Mouse (Mus musculus) lung, embryonic 14.5 days (tissue): ENCODE data around the gene Crlf1. TPM values are rescaled to one million over a fixed set of nuclear protein-coding genes. Genes with fewer than 3 reads are reported as not detected.

ENCODE experiments used
- ATAC-seq: fragments of 200-750 bp; cut with Nextera tagmentation; 2 replicates; pipeline ENCODE4 v1.8.0; 2017; ENCODE audit warnings: mild to moderate bottlenecking, moderate TSS enrichment, moderate library complexity; ENCODE audit not compliant: insufficient read depth
- DNase-seq: peaks from one replicate; pipeline ENCODE4 v3.0.0-alpha.2; 2015
- H3K27ac ChIP-seq: fragments of 300-500 bp; sonication (generic); 2 replicates; pipeline ENCODE4 v1.5.1; 2014; ENCODE audit warnings: low read depth, mild to moderate bottlenecking, moderate library complexity
- H3K27me3 ChIP-seq: fragments of 300-500 bp; sonication (generic); 2 replicates; pipeline ENCODE4 v1.6.1; 2014; ENCODE audit warnings: low read length, control low read depth; ENCODE audit not compliant: insufficient read depth
- H3K36me3 ChIP-seq: fragments of 300-500 bp; sonication (generic); 2 replicates; pipeline ENCODE4 v1.6.1; 2014; ENCODE audit warnings: control low read depth; ENCODE audit not compliant: insufficient read depth
- H3K4me1 ChIP-seq: fragments of 300-500 bp; sonication (generic); 2 replicates; pipeline ENCODE4 v1.6.1; 2014; ENCODE audit warnings: antibody characterized with exemption, control low read depth; ENCODE audit not compliant: insufficient read depth
- H3K4me2 ChIP-seq: fragments of 300-500 bp; sonication (generic); 2 replicates; pipeline ENCODE4 v1.6.1; 2014; ENCODE audit warnings: mild to moderate bottlenecking
- H3K4me3 ChIP-seq: fragments of 300-500 bp; sonication (generic); 2 replicates; pipeline ENCODE4 v1.5.1; 2014; ENCODE audit warnings: low read depth, low read length
- H3K9ac ChIP-seq: fragments of 300-500 bp; sonication (generic); 2 replicates; pipeline ENCODE4 v1.6.1; 2014
- H3K9me3 ChIP-seq: fragments of 300-500 bp; sonication (generic); 2 replicates; pipeline ENCODE4 v1.6.1; 2016; ENCODE audit warnings: low read depth, low read length, control low read depth
- CTCF ChIP-seq: IDR thresholded peaks from 2 replicates; pipeline ENCODE4 v1.5.1; 2016; ENCODE audit warnings: antibody characterized with exemption, low read depth
- WGBS: fragments of 180-500 bp; shearing (Covaris S2); extraction: QIAGEN DNeasy Blood & Tissue Kit; methylation state at CpG from one replicate; pipeline ENCODE4 v1.1.7; 2014; 5-methylcytosine and 5-hydroxymethylcytosine counted together
- polyA plus RNA-seq: library from polyadenylated mRNA; unstranded; fragments of >200 nt; fragmentation: Nextera tagmentation; extraction: Ambion mirVana; gene quantifications from 2 replicates; pipeline ENCODE4 v1.2.1, GENCODE M21; 2014

The Crlf1 gene
- polyA plus RNA-seq, 1 experiment from 2014 or later = 165 TPM

- Histone ChIP-seq H3K27ac (no peak overlapping the region), H3K4me3 (no peak overlapping the region), H3K27me3 (no peaks in the 10 kb centered on the region), H3K9ac (no peak overlapping the region), H3K36me3 (no peaks in the 10 kb centered on the region), H3K4me2 (no peak overlapping the region), H3K4me1 (no peaks in the 10 kb centered on the region), H3K9me3 (no peaks in the 10 kb centered on the region)
- 92% methylated on average over 8 of the region's 8 CpGs for WGBS
- DNase-seq (no peak), ATAC-seq (no peak)
- TF ChIP-seq CTCF = no peak
Measured at GRCm38 (mm10) chr8:70462516-70462813, 30.5 kb upstream of the Crlf1 start.

- no peak overlapping the region for H3K9ac ChIP-seq
- H3K4me3 ChIP-seq = no peak overlapping the region
- DNase-seq (no peak), ATAC-seq (no peak)
- H3K27ac ChIP-seq = no peak overlapping the region
- no peaks in the 10 kb centered on the region for H3K27me3 ChIP-seq
- TF ChIP-seq CTCF = no peak
- no peaks in the 10 kb centered on the region for H3K9me3 ChIP-seq
- WGBS = 71% methylated on average over 4 of the region's 4 CpGs
- H3K4me2 ChIP-seq = no peak overlapping the region
- H3K4me1 ChIP-seq = no peaks in the 10 kb centered on the region
- H3K36me3 ChIP-seq = no peaks in the 10 kb centered on the region
Measured at GRCm38 (mm10) chr8:70463306-70463705, 29.7 kb upstream of the Crlf1 start.

DNA sequence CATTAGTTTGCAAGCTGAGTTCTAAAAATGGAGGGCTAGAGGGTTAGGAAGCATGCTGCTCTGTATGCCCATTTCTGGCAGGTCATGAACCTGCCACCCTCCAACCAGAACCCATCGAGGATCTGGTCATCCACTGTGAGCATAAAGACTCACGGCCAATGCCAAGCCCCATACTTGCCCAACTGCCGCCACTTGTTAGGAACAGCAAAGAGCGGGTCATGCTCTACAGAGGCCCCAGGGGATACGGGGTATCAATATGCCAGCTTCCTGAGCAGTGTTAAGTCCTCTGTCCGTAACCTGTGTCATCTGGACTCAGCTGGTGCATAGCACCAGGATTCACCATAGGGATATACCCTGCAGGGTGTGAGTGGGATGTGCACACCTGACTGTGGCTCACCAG, 28.8 kb upstream of the Crlf1 start:
- H3K9me3 ChIP-seq = no peaks in the 10 kb centered on the region
- H3K4me2 ChIP-seq = no peak overlapping the region
- WGBS = 85% methylated on average over 6 of the region's 6 CpGs
- no peak overlapping the region for H3K4me3 ChIP-seq
- ATAC-seq (no peak), DNase-seq (no peak)
- TF ChIP-seq CTCF = no peak
- no peak overlapping the region for H3K9ac ChIP-seq
- no peak overlapping the region for H3K27ac ChIP-seq
- H3K4me1 ChIP-seq = no peaks in the 10 kb centered on the region
- no peaks in the 10 kb centered on the region for H3K36me3 ChIP-seq
- no peaks in the 10 kb centered on the region for H3K27me3 ChIP-seq

DNA sequence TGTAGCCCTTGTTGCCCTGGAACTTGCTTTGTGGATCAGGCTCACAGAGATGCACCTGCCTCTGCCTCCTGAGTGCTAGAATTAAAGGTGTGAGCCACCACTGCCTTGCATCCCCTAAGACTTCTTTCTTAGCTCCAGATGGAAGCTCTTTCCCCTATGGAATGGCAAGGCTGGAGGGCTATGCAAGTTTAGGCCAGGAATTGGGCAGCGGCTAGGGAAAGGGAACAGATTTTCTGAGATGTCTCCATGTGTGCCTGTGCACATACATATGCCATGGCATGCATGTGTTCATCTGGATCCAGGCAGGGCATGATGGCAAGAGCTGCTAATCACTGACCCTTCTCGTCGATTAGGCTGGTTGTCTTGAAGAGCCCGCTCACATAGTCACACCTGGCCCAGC, 27.3 kb upstream of the Crlf1 start:
- Histone ChIP-seq H3K9me3 (no peaks in the 10 kb centered on the region), H3K27me3 (no peaks in the 10 kb centered on the region), H3K27ac (no peak overlapping the region), H3K4me2 (no peak overlapping the region), H3K9ac (no peak overlapping the region), H3K4me1 (0 out of 2 replicates have a peak, but pooled peaks cover 3% of the 10 kb centered on the region), H3K4me3 (no peak overlapping the region), H3K36me3 (no peaks in the 10 kb centered on the region)
- ATAC-seq (no peak), DNase-seq (no peak)
- 91% methylated on average over 4 of the region's 4 CpGs for WGBS
- TF ChIP-seq CTCF = no peak

GRCm38 (mm10) chr8:70466305-70466704, 26.7 kb upstream of the Crlf1 start:
- no peak overlapping the region for H3K27ac ChIP-seq
- no peak for DNase-seq
- no peak overlapping the region for H3K4me2 ChIP-seq
- ATAC-seq = no peak
- H3K4me1 ChIP-seq = 0 out of 2 replicates have a peak, but pooled peaks cover 3% of the 10 kb centered on the region
- no peak overlapping the region for H3K4me3 ChIP-seq
- no peaks in the 10 kb centered on the region for H3K27me3 ChIP-seq
- no peak for TF ChIP-seq CTCF
- no peaks in the 10 kb centered on the region for H3K36me3 ChIP-seq
- H3K9me3 ChIP-seq = no peaks in the 10 kb centered on the region
- H3K9ac ChIP-seq = no peak overlapping the region
- WGBS = 85% methylated on average over 4 of the region's 4 CpGs

GRCm38 (mm10) chr8:70466771-70467170, 26.2 kb upstream of the Crlf1 start:
- no peak for DNase-seq
- Histone ChIP-seq H3K36me3 (no peaks in the 10 kb centered on the region), H3K9me3 (no peaks in the 10 kb centered on the region), H3K27ac (no peak overlapping the region), H3K4me2 (no peak overlapping the region), H3K4me3 (no peak overlapping the region), H3K9ac (no peak overlapping the region), H3K27me3 (no peaks in the 10 kb centered on the region), H3K4me1 (0 out of 2 replicates have a peak, but pooled peaks cover 3% of the 10 kb centered on the region)
- no peak for TF ChIP-seq CTCF
- WGBS = 45% methylated on average over 11 of the region's 11 CpGs
- no peak for ATAC-seq

- WGBS = 59% methylated on average over 5 of the region's 5 CpGs
- H3K4me1 ChIP-seq = 0 out of 2 replicates have a peak, but pooled peaks cover 3% of the 10 kb centered on the region
- no peak overlapping the region for H3K9ac ChIP-seq
Measured at GRCm38 (mm10) chr8:70467229-70467725, 25.7 kb upstream of the Crlf1 start.

GRCm38 (mm10) chr8:70467907-70468306, 25.1 kb upstream of the Crlf1 start:
- no peaks in the 10 kb centered on the region for H3K27me3 ChIP-seq
- H3K4me2 ChIP-seq = no peak overlapping the region
- H3K9ac ChIP-seq = no peak overlapping the region
- H3K4me1 ChIP-seq = 0 out of 2 replicates have a peak, but pooled peaks cover 3% of the 10 kb centered on the region
- H3K4me3 ChIP-seq = no peak overlapping the region
- H3K27ac ChIP-seq = no peak overlapping the region
- TF ChIP-seq CTCF = no peak
- ATAC-seq = no peak
- H3K9me3 ChIP-seq = no peaks in the 10 kb centered on the region
- WGBS = 59% methylated on average over 1 of the region's 1 CpGs
- DNase-seq = no peak
- 0 out of 2 replicates have a peak, but pooled peaks cover 4% of the 10 kb centered on the region for H3K36me3 ChIP-seq

More at GRCm38 (mm10) chr8:70467229-70467725, 25.7 kb upstream of the Crlf1 start:
- Histone ChIP-seq H3K36me3 (0 out of 2 replicates have a peak, but pooled peaks cover under 1% of the 10 kb centered on the region), H3K4me3 (no peak overlapping the region), H3K27me3 (no peaks in the 10 kb centered on the region), H3K27ac (no peak overlapping the region), H3K9me3 (no peaks in the 10 kb centered on the region), H3K4me2 (no peak overlapping the region)
- no peak for ATAC-seq
- no peak for DNase-seq
- TF ChIP-seq CTCF = no peak
